Mouse (Mus musculus) kidney, embryonic 15.5 days (tissue): ENCODE data around the gene Klra9. TPM values are rescaled to one million over a fixed set of nuclear protein-coding genes. Genes with fewer than 3 reads are reported as not detected.
"Not testable (repeated sequence)": the region's sequence is repeated elsewhere in the genome, so short reads cannot be mapped to it uniquely, and the experiment has no call there.

Experiments
- ATAC-seq: fragments of 200-750 bp; cut with Nextera tagmentation; replicated peaks from 2 replicates; pipeline ENCODE4 v1.8.0; 2017; ENCODE audit warnings: moderate TSS enrichment; ENCODE audit not compliant: low FRiP score
- H3K27ac ChIP-seq: fragments of 300-500 bp; sonication (generic); 2 replicates; pipeline ENCODE4 v1.5.1; 2015; ENCODE audit warnings: mild to moderate bottlenecking, inconsistent platforms
- H3K27me3 ChIP-seq: fragments of 300-500 bp; sonication (generic); 2 replicates; pipeline ENCODE4 v1.6.1; 2015; ENCODE audit warnings: inconsistent platforms
- H3K36me3 ChIP-seq: fragments of 300-500 bp; sonication (generic); 2 replicates; pipeline ENCODE4 v1.6.1; 2015; ENCODE audit warnings: inconsistent platforms
- H3K4me1 ChIP-seq: fragments of 300-500 bp; sonication (generic); 2 replicates; pipeline ENCODE4 v1.6.1; 2015; ENCODE audit warnings: inconsistent platforms
- H3K4me2 ChIP-seq: fragments of 300-500 bp; sonication (generic); 2 replicates; pipeline ENCODE4 v1.6.1; 2015; ENCODE audit warnings: moderate library complexity, mild to moderate bottlenecking, inconsistent platforms
- H3K4me3 ChIP-seq: fragments of 300-500 bp; sonication (generic); replicated peaks from 2 replicates; pipeline ENCODE4 v1.5.1; 2015; ENCODE audit warnings: mild to moderate bottlenecking, inconsistent platforms
- H3K9ac ChIP-seq: fragments of 300-500 bp; sonication (generic); 2 replicates; pipeline ENCODE4 v1.6.1; 2015; ENCODE audit warnings: mild to moderate bottlenecking, inconsistent platforms
- H3K9me3 ChIP-seq: fragments of 300-500 bp; sonication (generic); replicated peaks from 2 replicates; pipeline ENCODE4 v1.6.1; 2016; ENCODE audit warnings: inconsistent platforms
- WGBS: fragments of 180-500 bp; shearing (Covaris S2); methylation state at CpG from one replicate; pipeline ENCODE4 v1.1.7; 2015; ENCODE audit warnings: mixed read lengths; 5-methylcytosine and 5-hydroxymethylcytosine counted together
- polyA plus RNA-seq: library from polyadenylated mRNA; unstranded; fragments of >200 nt; fragmentation: Nextera tagmentation; extraction: Ambion mirVana; gene quantifications from 2 replicates; pipeline ENCODE4 v1.2.1, GENCODE M21; 2015

Gene Klra9
- polyA plus RNA-seq: not detected in 2 replicates

DNA sequence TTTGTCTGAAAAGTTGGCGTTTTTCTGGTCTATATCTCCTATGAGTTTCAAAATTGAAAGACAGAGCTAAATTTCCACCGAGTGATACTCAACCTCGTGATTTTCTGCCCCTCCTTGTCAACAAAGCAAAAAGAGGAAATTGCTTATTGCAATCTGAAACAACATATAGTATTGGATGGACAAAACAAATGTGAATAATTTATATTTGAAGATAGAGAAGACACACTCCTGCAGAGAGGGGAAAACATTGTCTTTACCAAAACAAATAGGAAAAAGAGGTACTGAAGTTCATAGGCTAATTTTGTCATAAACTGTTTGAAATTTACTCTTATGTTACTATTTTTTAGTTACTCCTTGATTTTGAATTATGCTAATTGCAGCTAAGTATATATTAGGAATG, at the start of gene Klra9:
Klra9 (minus strand) TSS at position 101 of the 400 bp plus-strand sequence.
- 57% methylated on average over 3 of the region's 3 CpGs for WGBS
- not testable (repeated sequence) for H3K36me3 ChIP-seq, H3K4me2 ChIP-seq

GRCm38 (mm10) chr6:130237536-130237935, 44.6 kb upstream of the Klra9 start:
- ATAC-seq: no peak
- WGBS: 68% methylated on average over 2 of the region's 2 CpGs

More for the DNA sequence above, at the start of gene Klra9:
- not testable (repeated sequence) for H3K9me3 ChIP-seq, H3K27me3 ChIP-seq, H3K4me1 ChIP-seq, H3K4me3 ChIP-seq, H3K27ac ChIP-seq, H3K9ac ChIP-seq, ATAC-seq

GRCm38 (mm10) chr6:130236635-130237034, 43.7 kb upstream of the Klra9 start:
- no peaks in the 10 kb centered on the region; the same call in 1 of the 2 replicates for H3K9me3 ChIP-seq
- no peak overlapping the region for H3K9ac ChIP-seq
- no peak for ATAC-seq
- H3K4me1 ChIP-seq: no peaks in the 10 kb centered on the region
- no peak overlapping the region for H3K4me2 ChIP-seq
- H3K4me3 ChIP-seq: no peak overlapping the region
- H3K27me3 ChIP-seq: no peaks in the 10 kb centered on the region
- no peak overlapping the region for H3K27ac ChIP-seq
- WGBS: 41% methylated on average over 1 of the region's 1 CpGs
- no peaks in the 10 kb centered on the region for H3K36me3 ChIP-seq

More at GRCm38 (mm10) chr6:130237536-130237935, 44.6 kb upstream of the Klra9 start:
- Histone ChIP-seq H3K4me2 (no peak overlapping the region), H3K9ac (no peak overlapping the region), H3K4me3 (no peak overlapping the region), H3K27me3 (no peaks in the 10 kb centered on the region), H3K36me3 (no peaks in the 10 kb centered on the region), H3K9me3 (no peaks in the 10 kb centered on the region; the same call in 1 of the 2 replicates), H3K27ac (no peak overlapping the region), H3K4me1 (no peaks in the 10 kb centered on the region)

DNA sequence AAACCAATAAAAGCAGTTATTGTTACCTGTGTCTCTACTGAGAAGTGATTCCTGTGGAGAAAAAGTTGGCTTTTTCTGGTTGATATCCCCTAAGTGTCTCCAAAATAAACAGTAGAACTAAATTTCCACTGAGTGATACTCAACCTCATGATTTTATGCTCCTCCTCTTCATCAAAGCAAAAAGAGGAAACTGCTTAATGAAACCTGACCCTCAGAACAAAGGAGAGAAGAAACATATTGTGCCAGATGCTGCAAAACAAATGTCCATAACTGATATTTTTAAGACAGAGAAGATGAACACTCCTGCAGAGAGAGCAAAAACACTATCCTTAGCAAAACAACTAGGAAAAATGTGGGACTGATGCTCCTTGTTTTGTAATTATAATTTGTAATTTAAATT, 40.3 kb upstream of the Klra9 start, which contains the start of gene Klra7:
Klra7 (minus strand) TSS at position 101 of the 400 bp plus-strand sequence.
- Histone ChIP-seq H3K36me3 (no peaks in the 10 kb centered on the region), H3K9ac (no peak within 1 kb of the TSS), H3K4me2 (no peak within 1 kb of the TSS), H3K4me1 (no peaks in the 10 kb centered on the region), H3K27ac (no peak within 1 kb of the TSS), H3K9me3 (no peaks in the 10 kb centered on the region), H3K4me3 (no peak within 1 kb of the TSS), H3K27me3 (no peaks in the 10 kb centered on the region)
- no peak for ATAC-seq

- not testable (repeated sequence) for H3K4me1 ChIP-seq, H3K4me3 ChIP-seq, H3K9me3 ChIP-seq, H3K9ac ChIP-seq, H3K4me2 ChIP-seq, H3K27me3 ChIP-seq, H3K27ac ChIP-seq, H3K36me3 ChIP-seq, ATAC-seq
- 82% methylated on average over 1 of the region's 1 CpGs for WGBS
Measured at GRCm38 (mm10) chr6:130197453-130197852, 4.5 kb upstream of the Klra9 start.

- H3K27ac ChIP-seq, H3K27me3 ChIP-seq, H3K4me2 ChIP-seq, H3K4me3 ChIP-seq, ATAC-seq, H3K4me1 ChIP-seq, H3K36me3 ChIP-seq, H3K9ac ChIP-seq, H3K9me3 ChIP-seq: not testable (repeated sequence)
- WGBS: 66% methylated on average over 4 of the region's 4 CpGs
Measured at GRCm38 (mm10) chr6:130129798-130130197, 63.1 kb downstream of the Klra9 start, which contains the start of gene Klra8. TSS of gene Klra8 (minus strand) at chr6:130129898.

Other genes with a start within 250 kb of the Klra9 start
- gene Klra6, start 166.2 kb downstream of the Klra9 start, polyA plus RNA-seq: not detected in 2 replicates
- gene Klra4, start 125.8 kb downstream of the Klra9 start, polyA plus RNA-seq: not detected in 2 replicates
- not detected in 2 replicates for gene Klra8, start 63.2 kb downstream of the Klra9 start, polyA plus RNA-seq
- not detected in 2 replicates for gene Klra7, start 40.2 kb upstream of the Klra9 start, polyA plus RNA-seq
- gene Klra10, start 88.8 kb upstream of the Klra9 start, polyA plus RNA-seq: not detected in 2 replicates
- not detected in 2 replicates for gene Klra3, start 144.5 kb upstream of the Klra9 start, polyA plus RNA-seq
- gene Klra1, start 193.8 kb upstream of the Klra9 start, polyA plus RNA-seq: not detected in 2 replicates